Mouse (Mus musculus): Measurements from ENCODE around the gene Slc34a2.

DNA sequence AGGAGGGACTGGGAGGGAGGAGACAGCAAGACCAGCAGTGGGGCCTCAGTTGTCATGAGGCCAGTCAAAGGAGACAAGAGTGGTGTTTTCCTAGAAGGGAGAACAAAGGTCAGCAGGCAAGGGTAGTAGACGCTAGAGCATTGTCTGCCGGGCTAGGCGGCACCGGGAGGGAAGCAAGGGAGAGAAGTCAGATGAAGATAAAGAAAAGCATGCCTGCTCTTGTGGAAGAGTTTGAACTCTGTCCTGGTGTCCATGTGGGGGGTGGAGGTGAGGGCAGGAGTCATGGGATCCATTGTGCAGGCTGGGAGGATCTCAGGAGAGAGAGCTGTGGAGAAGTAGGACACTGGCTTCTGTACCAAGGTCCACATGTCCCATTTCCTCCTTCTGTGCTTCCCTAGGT is 40.6 kb downstream of the Slc34a2 start:
- no peak for TF ChIP-seq CTCF (IDR thresholded peaks at IDR 0.05; ENCODE audit: control insufficient read depth, insufficient read depth, insufficient replicate concordance, low read depth, low read length)
- TF ChIP-seq POLR2A (IDR thresholded peaks at IDR 0.05; ENCODE audit: control insufficient read depth, low read depth, low read length): no peak

Measured in testis, adult 2 months (tissue).